Mouse (Mus musculus): ENCODE results near the gene Rmnd1.

The Rmnd1 gene

GRCm38 (mm10) chr10:4354371-4355260 is 77.6 kb downstream of the Rmnd1 start:
- DNase-seq (ENCODE audit: low spot score), result no peak
